Mouse (Mus musculus): Measurements from ENCODE around the gene Samhd1. TPM values are rescaled to one million over a fixed set of nuclear protein-coding genes. Genes with fewer than 3 reads are reported as not detected.
A peak's percentile ranks its signal among the peaks of the same experiment; 100 is the strongest.

The Samhd1 gene
- polyA plus RNA-seq, 1 experiment from 2014 or later: 28.1 TPM

GRCm38 (mm10) chr2:157100319-157100605 lies 34.8 kb downstream of the Samhd1 start:
- WGBS: 85% methylated on average over 12 of the region's 12 CpGs
- Histone ChIP-seq H3K27ac (ENCODE audit: low read depth) (no peak overlapping the region), H3K4me3 (ENCODE audit: low read depth, low read length) (no peak overlapping the region), H3K9ac (ENCODE audit: low read length) (no peak overlapping the region), H3K4me2 (ENCODE audit: low read length) (no peak overlapping the region), H3K9me3 (ENCODE audit: control insufficient read depth, low read length) (no peaks in the 10 kb centered on the region), H3K4me1 (replicated peaks; ENCODE audit: control insufficient read depth, insufficient read depth, low read length) (no peaks in the 10 kb centered on the region), H3K27me3 (replicated peaks; ENCODE audit: control insufficient read depth, insufficient read depth, low read length) (no peaks in the 10 kb centered on the region), H3K36me3 (ENCODE audit: control insufficient read depth, insufficient read depth, low read length) (peaks cover 50% of the 10 kb centered on the region)
- DNase-seq (ENCODE audit: low spot score): no peak
- no peak for ATAC-seq (replicated peaks; ENCODE audit: low FRiP score, low TSS enrichment, low read depth)

DNA sequence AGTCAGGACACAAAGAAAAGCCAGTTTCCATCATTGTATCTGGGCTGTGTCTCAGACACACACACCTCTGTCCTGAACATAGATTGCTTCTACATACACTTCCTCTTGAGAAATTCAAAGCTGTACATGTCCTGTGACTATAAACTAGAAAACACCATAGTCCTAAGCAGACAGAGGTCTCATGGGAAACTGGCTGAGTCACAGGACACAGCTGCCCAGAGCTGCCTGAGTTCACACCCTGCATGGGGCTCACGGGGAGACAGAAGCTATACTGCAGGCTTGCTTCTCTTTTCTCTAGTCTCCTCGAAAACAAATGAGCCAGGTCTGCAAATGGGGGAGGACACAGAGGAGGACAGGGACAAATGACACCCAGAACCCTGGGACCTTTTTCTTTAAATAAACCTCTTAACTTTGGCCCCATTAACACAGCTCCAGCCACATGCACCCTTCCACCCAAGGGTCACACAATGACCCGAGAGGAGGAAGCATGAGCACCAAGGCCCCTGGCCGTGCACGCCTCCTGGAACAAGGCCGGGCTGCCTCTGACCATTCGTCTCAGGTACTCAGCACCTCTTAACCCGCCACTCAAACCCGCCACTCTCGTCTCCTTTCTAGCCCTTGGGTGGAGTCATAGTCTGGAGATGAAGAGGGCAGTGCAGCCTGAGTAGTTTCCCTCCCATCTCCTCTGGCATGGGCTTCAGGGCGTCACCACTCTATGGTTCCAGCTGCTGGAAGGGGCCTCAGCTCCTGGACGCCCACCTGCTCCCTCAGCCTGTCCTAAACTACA lies 35.3 kb downstream of the Samhd1 start:
- H3K27me3 ChIP-seq (replicated peaks; ENCODE audit: control insufficient read depth, insufficient read depth, low read length): no peaks in the 10 kb centered on the region
- no peak for ATAC-seq (replicated peaks; ENCODE audit: low FRiP score, low TSS enrichment, low read depth)
- H3K27ac ChIP-seq (ENCODE audit: low read depth): no peak overlapping the region
- H3K36me3 ChIP-seq (ENCODE audit: control insufficient read depth, insufficient read depth, low read length): peaks cover 46% of the 10 kb centered on the region
- H3K4me2 ChIP-seq (ENCODE audit: low read length): no peak overlapping the region
- no peaks in the 10 kb centered on the region for H3K9me3 ChIP-seq (ENCODE audit: control insufficient read depth, low read length)
- H3K4me1 ChIP-seq (replicated peaks; ENCODE audit: control insufficient read depth, insufficient read depth, low read length): no peaks in the 10 kb centered on the region
- no peak for DNase-seq (ENCODE audit: low spot score)
- 83% methylated on average over 12 of the region's 12 CpGs for WGBS
- no peak overlapping the region for H3K9ac ChIP-seq (ENCODE audit: low read length)
- no peak overlapping the region for H3K4me3 ChIP-seq (ENCODE audit: low read depth, low read length)

DNA sequence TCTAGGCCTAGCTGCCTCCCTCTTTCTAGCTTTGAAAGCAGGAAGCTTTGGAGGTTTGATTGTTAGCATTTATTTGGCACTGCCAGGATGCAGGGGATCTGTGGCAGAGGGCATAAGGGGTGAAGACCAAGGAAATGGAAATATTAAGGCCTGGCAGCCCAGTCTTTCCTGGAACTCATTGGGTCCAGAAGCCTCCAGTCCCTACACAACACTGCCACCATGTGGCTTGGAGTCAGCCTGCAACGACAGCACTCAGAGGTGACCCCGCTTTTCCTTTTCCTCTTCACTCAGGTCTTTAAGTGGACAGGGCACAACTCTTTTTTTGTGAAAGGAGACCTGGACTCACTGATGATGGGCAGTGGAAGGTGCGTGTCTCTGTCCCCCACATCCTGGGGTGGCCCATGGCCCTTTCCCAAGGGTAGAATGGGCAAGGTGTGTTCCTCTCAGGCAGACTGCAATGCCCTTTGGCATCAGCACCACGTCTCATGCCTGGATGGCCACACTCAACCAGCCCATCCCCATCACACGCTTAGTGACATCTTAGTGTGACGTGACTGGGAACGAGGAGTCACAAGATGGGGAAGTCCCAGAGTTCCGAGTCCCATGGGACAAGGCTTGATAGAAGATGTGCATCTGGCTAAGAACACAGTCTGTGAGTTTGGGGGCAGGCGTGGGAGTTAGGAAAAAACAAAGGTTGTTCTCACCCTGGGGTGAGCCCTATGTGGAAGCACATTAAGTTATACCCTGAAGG lies 39.9 kb downstream of the Samhd1 start:
- ATAC-seq (replicated peaks; ENCODE audit: low FRiP score, low TSS enrichment, low read depth) (peak; percentile 50; the same call in 1 of the 2 replicates), DNase-seq (ENCODE audit: low spot score) (peak; percentile 84)
- no peak overlapping the region for H3K27ac ChIP-seq (ENCODE audit: low read depth)
- 65% methylated on average over 9 of the region's 9 CpGs for WGBS
- H3K4me2 ChIP-seq (ENCODE audit: low read length): no peak overlapping the region
- peaks cover 5% of the 10 kb centered on the region; the same call in 1 of the 2 replicates for H3K4me1 ChIP-seq (replicated peaks; ENCODE audit: control insufficient read depth, insufficient read depth, low read length)
- H3K9me3 ChIP-seq (ENCODE audit: control insufficient read depth, low read length): no peaks in the 10 kb centered on the region
- H3K9ac ChIP-seq (ENCODE audit: low read length): no peak overlapping the region
- peaks cover 18% of the 10 kb centered on the region for H3K36me3 ChIP-seq (ENCODE audit: control insufficient read depth, insufficient read depth, low read length)
- no peak overlapping the region for H3K4me3 ChIP-seq (ENCODE audit: low read depth, low read length)
- no peaks in the 10 kb centered on the region for H3K27me3 ChIP-seq (replicated peaks; ENCODE audit: control insufficient read depth, insufficient read depth, low read length)

GRCm38 (mm10) chr2:157092024-157092423 lies 43.0 kb downstream of the Samhd1 start:
- Histone ChIP-seq H3K4me1 (replicated peaks; ENCODE audit: control insufficient read depth, insufficient read depth, low read length) (peaks cover 5% of the 10 kb centered on the region; the same call in 1 of the 2 replicates), H3K4me3 (ENCODE audit: low read depth, low read length) (no peak overlapping the region), H3K27me3 (replicated peaks; ENCODE audit: control insufficient read depth, insufficient read depth, low read length) (no peaks in the 10 kb centered on the region), H3K27ac (ENCODE audit: low read depth) (no peak overlapping the region), H3K4me2 (ENCODE audit: low read length) (no peak overlapping the region), H3K9me3 (ENCODE audit: control insufficient read depth, low read length) (no peaks in the 10 kb centered on the region), H3K9ac (ENCODE audit: low read length) (no peak overlapping the region), H3K36me3 (ENCODE audit: control insufficient read depth, insufficient read depth, low read length) (0 out of 2 replicates have a peak, but pooled peaks cover 8% of the 10 kb centered on the region)
- ATAC-seq (replicated peaks; ENCODE audit: low FRiP score, low TSS enrichment, low read depth) (no peak), DNase-seq (ENCODE audit: low spot score) (no peak)
- 42% methylated on average over 8 of the region's 8 CpGs for WGBS

GRCm38 (mm10) chr2:157087536-157088317 lies 47.3 kb downstream of the Samhd1 start:
- no peaks in the 10 kb centered on the region for H3K9me3 ChIP-seq (ENCODE audit: control insufficient read depth, low read length)
- DNase-seq (ENCODE audit: low spot score) (no peak), ATAC-seq (replicated peaks; ENCODE audit: low FRiP score, low TSS enrichment, low read depth) (no peak)
- H3K27me3 ChIP-seq (replicated peaks; ENCODE audit: control insufficient read depth, insufficient read depth, low read length): no peaks in the 10 kb centered on the region
- no peak overlapping the region for H3K27ac ChIP-seq (ENCODE audit: low read depth)
- H3K36me3 ChIP-seq (ENCODE audit: control insufficient read depth, insufficient read depth, low read length): no peaks in the 10 kb centered on the region
- H3K4me3 ChIP-seq (ENCODE audit: low read depth, low read length): no peak overlapping the region
- WGBS: 74% methylated on average over 14 of the region's 14 CpGs
- H3K4me1 ChIP-seq (replicated peaks; ENCODE audit: control insufficient read depth, insufficient read depth, low read length): peaks cover 5% of the 10 kb centered on the region; the same call in 1 of the 2 replicates
- no peak overlapping the region for H3K9ac ChIP-seq (ENCODE audit: low read length)
- H3K4me2 ChIP-seq (ENCODE audit: low read length): no peak overlapping the region

DNA sequence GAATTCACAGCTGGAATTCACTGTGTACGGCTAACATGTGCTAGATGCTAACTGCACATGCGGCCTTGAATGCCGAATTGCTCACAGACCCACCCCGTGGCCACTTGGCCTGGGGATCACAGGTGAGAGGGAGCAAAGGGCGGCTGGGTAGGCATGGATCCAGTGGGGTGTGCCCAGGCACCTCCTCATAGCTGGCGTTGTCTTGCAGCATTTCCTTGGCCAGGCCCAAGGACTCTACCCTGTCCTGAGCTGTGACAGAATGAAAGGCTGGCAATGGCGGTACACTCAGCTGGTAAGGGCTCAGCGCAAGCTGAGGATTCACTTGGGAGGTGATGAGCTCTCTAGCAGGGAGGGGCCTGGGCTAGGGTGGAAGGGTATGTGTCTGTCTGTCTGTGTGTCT lies 48.3 kb downstream of the Samhd1 start, which contains the start of gene Tldc2:
Gene Tldc2 (plus strand): TSS at position 260 of the 400 bp plus-strand sequence.
- H3K27ac ChIP-seq (ENCODE audit: low read depth): no peak within 1 kb of the TSS
- no peak within 1 kb of the TSS for H3K4me2 ChIP-seq (ENCODE audit: low read length)
- no peaks in the 10 kb centered on the region; the same call in 1 of the 2 replicates for H3K4me1 ChIP-seq (replicated peaks; ENCODE audit: control insufficient read depth, insufficient read depth, low read length)
- no peaks in the 10 kb centered on the region for H3K36me3 ChIP-seq (ENCODE audit: control insufficient read depth, insufficient read depth, low read length)
- ATAC-seq (replicated peaks; ENCODE audit: low FRiP score, low TSS enrichment, low read depth) (no peak), DNase-seq (ENCODE audit: low spot score) (no peak)
- H3K9me3 ChIP-seq (ENCODE audit: control insufficient read depth, low read length): no peaks in the 10 kb centered on the region
- WGBS: 85% methylated on average over 8 of the region's 8 CpGs
- H3K4me3 ChIP-seq (ENCODE audit: low read depth, low read length): no peak within 1 kb of the TSS
- H3K9ac ChIP-seq (ENCODE audit: low read length): no peak within 1 kb of the TSS
- no peaks in the 10 kb centered on the region for H3K27me3 ChIP-seq (replicated peaks; ENCODE audit: control insufficient read depth, insufficient read depth, low read length)

DNA sequence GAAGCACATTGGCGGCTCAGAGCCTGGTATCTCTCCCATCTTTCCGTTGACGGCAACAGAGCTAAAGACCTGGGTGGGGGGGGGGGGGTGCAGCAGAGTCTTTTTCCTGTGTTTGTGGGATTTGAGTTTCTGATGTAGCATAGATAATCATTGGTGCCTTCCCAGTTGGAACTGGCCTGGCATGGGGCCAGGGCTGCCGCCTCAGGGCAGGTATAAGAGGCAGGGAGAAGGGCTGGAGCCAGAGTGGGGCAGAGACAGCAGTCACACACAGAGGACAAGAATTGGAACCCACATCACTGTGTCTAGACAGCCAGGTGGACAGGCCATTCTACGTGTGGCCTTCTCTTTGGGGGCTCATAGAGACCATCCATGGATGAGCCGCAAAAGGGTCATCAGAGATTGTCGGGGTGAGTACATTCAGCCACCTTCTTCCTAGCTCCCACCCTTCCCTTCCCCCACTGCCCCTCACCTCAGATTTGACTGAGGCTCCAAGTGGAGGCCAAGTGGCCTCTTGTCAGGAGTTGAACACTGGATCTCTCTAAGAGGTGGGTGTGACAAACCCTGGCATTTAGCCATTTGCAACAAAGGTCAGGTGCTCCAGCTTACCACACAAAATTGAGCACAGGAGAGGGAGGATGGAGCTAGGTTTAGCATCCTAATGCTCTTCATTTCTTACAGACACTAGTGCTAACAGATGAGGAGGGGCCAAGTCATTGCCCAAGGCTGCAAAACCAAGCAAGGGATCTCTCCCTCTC lies 50.1 kb downstream of the Samhd1 start:
- Histone ChIP-seq H3K36me3 (ENCODE audit: control insufficient read depth, insufficient read depth, low read length) (no peaks in the 10 kb centered on the region), H3K4me2 (ENCODE audit: low read length) (no peak overlapping the region), H3K27ac (ENCODE audit: low read depth) (no peak overlapping the region), H3K4me1 (replicated peaks; ENCODE audit: control insufficient read depth, insufficient read depth, low read length) (peaks cover under 1% of the 10 kb centered on the region; the same call in 1 of the 2 replicates), H3K9ac (ENCODE audit: low read length) (no peak overlapping the region), H3K9me3 (ENCODE audit: control insufficient read depth, low read length) (no peaks in the 10 kb centered on the region), H3K4me3 (ENCODE audit: low read depth, low read length) (no peak overlapping the region), H3K27me3 (replicated peaks; ENCODE audit: control insufficient read depth, insufficient read depth, low read length) (no peaks in the 10 kb centered on the region)
- ATAC-seq (replicated peaks; ENCODE audit: low FRiP score, low TSS enrichment, low read depth) (no peak), DNase-seq (ENCODE audit: low spot score) (no peak)
- 88% methylated on average over 7 of the region's 7 CpGs for WGBS

DNA sequence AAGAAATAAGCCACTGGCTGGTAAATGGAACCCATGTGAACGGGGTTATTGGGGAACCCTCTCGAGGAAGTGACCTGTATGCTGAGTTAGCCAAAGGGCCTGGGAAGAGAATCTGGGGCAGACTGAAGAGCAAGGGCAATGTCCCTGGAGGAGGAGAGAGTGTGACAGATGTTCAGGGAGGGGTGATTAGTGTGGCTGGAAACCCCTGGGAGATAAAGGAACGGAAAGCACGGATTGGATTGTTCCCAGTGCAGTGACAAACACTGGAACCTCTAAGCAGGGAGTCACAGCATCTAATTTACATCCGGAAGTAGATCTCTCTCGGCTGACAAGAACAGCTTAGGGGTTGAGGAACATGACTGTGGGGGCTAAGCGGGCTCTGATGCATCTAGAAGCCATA lies 53.1 kb downstream of the Samhd1 start:
- no peak overlapping the region for H3K27ac ChIP-seq (ENCODE audit: low read depth)
- no peak for DNase-seq (ENCODE audit: low spot score)
- no peaks in the 10 kb centered on the region for H3K27me3 ChIP-seq (replicated peaks; ENCODE audit: control insufficient read depth, insufficient read depth, low read length)
- no peaks in the 10 kb centered on the region for H3K9me3 ChIP-seq (ENCODE audit: control insufficient read depth, low read length)
- ATAC-seq (replicated peaks; ENCODE audit: low FRiP score, low TSS enrichment, low read depth): no peak
- H3K36me3 ChIP-seq (ENCODE audit: control insufficient read depth, insufficient read depth, low read length): no peaks in the 10 kb centered on the region
- peaks cover 10% of the 10 kb centered on the region for H3K4me1 ChIP-seq (replicated peaks; ENCODE audit: control insufficient read depth, insufficient read depth, low read length)
- H3K4me2 ChIP-seq (ENCODE audit: low read length): no peak overlapping the region
- H3K9ac ChIP-seq (ENCODE audit: low read length): no peak overlapping the region
- 43% methylated on average over 7 of the region's 7 CpGs for WGBS
- H3K4me3 ChIP-seq (ENCODE audit: low read depth, low read length): no peak overlapping the region

Data from intestine, embryonic 14.5 days (tissue).